Mouse (Mus musculus) embryo, embryonic 9.5 days (tissue): Measurements from ENCODE around the gene H2al3.

Experiments used
- DNase-seq: peaks from one replicate; pipeline ENCODE4 v3.0.0-alpha.2; 2017; ENCODE audit errors: extremely low spot score

The H2al3 gene

DNA sequence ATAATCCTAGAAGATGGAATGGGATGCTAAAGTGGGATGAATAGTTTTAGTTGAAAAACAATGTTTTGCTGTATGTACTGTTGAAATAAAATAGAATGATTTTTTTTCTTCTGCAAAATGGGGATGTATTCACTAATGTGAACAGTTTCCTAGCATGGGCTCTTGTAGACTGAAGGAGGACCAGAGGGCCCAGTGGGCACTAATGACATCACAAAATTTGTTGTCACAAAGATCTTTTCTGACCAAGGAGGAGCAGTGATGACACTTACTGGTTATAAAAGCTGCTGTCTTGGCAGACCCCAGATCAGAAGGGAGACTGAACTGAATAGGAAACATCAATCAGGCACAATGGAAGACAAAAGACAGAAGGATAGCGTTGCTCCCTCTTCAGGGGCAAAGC, at the start of gene H2al3:
Gene H2al3, plus strand, starts transcription at position 301 of the 400 bp plus-strand sequence.
- no peak for DNase-seq

DNA sequence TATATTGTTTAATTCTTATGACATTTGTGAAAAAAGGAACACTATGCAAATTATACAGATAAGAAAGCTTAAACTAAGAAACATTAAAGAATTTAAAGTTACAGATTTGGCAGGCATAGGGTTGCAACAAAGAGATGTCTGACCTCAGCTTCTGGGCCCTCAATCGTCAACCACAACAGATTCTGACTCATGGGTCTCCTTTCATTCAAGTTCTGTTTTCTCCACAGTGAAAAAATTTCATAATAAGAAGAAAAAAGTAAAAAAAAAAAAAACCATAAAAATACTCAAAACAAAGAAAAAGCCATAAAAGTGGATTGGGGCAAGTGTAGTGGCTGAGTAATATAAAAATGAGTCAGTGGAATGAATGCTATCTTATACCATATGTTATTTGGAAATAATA, 39.4 kb upstream of the H2al3 start:
- DNase-seq = no peak

DNA sequence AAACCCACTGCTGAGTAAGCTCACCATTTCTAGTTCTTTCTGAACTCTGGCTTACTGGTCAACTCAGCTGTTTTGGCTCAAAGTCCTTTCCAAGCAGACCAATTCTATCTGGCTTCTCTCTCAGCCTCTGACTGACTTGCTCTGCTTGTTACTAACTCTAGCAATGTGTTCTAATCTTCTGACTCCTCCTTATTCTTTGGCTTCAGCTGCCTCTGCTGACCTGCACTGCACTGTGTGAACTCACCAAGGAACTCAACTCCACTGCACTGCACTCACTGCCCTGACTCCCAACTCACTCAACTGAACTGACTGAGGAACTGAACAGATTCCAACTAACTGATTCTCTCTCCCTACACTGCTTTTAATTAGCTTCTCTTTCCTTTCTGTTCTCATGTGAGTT, 37.0 kb upstream of the H2al3 start:
- DNase-seq = no peak

DNA sequence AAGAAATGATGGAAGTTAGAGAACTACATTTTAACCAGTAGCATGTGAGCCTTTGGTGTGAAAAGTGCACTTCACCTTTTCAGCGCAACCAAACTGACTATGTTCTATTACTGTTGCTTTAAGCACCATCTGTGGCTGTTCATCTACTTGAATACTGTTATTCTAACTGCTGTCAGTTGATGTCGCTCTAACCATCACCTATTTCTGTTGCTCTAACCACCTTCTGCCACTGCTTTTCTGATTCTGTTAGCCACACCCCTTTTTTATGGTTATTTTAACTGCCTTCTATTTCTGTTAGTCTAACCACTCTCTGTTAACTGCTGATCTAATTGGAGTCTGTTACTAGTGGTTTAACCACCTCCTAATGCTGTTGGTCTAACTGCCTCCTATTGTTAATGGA, 14.7 kb upstream of the H2al3 start:
- DNase-seq = no peak

DNA sequence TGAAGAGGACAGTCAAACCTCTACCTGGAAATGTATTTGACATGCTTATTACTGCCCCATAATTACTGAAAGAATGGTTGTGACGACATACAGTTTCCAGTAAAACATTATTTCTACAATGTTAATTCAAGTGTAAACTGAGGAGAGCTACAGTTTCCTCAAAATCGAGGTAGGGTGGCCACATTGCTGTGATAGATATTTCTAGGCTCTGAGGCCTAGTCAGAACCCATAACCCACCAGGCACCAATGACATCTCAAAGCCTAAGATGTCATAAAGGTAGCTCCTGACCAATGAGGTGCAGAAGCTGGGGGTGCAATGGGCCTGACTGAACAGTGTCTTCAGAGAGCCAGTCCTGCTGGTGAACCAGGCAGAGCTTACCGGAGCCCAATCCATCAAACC, 2.9 kb upstream of the H2al3 start, which contains the start of gene Hypm:
Gene Hypm, plus strand, starts transcription at position 301 of the 400 bp plus-strand sequence.
- no peak for DNase-seq

DNA sequence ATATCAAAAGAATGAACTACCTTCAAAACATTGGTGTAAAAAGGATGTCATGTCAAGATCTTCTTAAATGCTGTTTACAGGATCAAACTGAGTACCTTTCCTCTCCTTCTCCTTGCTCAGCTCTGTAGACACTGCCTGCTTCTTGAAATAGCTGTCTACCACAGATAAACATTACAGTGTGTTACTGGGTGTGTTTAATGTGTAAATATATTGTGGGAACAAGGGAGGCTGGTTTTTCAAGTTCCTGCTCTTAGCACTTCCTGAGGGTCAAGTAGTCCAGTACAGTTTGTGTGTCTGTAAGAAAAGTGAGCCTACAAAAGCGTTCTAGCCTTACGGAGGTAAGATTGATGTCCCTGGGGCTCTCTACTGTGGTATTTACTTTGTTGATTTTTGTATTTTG, 12.4 kb downstream of the H2al3 start:
- no peak for DNase-seq

DNA sequence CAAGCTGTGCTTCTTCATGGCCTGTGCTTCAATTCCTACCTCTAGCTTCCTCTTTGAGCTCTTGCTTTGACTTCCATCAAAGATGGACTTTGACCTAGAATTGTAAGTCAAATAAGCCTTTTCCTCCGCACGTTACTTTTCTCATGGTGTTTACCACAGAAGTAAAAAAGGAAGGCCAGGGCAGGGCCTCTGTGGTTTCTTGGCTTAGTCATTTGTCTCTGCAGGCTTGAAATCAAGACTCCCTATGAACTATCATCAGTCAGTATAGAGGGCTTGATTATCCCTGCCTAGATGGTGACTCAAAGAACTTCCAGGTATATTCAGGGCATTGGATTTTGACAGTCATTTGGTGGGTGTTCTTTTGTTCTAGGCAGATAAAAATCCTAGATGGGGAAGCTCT, 26.0 kb downstream of the H2al3 start:
- DNase-seq = no peak

DNA sequence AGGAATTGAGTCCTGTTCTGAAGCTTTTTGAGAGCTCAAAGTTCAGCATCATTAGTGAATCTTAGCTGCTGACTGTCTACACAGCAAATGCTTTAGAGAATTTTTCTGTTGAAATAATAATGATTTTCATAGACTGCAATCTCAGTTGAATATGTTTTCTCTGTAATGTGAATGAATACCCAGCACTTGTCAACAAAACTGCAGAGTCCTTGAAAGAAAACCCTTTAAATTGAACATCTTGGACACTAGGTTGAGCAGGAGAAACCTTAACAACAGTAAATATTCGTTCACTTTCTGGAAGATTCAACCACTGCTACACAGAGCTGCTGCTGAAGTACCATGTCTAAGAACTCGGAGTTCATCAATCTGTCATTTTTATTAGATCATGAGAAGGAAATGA, 35.8 kb downstream of the H2al3 start, which contains the start of gene Sytl5:
Gene Sytl5, plus strand, starts transcription at position 301 of the 400 bp plus-strand sequence.
- DNase-seq = no peak
